Mouse (Mus musculus): ENCODE results near the gene Olfr1370. TPM values are rescaled to one million over a fixed set of nuclear protein-coding genes. Genes with fewer than 3 reads are reported as not detected.
A peak's percentile ranks its signal among the peaks of the same experiment; 100 is the strongest.

Gene Olfr1370
- polyA plus RNA-seq, 1 experiment from 2014 or later = not detected

DNA sequence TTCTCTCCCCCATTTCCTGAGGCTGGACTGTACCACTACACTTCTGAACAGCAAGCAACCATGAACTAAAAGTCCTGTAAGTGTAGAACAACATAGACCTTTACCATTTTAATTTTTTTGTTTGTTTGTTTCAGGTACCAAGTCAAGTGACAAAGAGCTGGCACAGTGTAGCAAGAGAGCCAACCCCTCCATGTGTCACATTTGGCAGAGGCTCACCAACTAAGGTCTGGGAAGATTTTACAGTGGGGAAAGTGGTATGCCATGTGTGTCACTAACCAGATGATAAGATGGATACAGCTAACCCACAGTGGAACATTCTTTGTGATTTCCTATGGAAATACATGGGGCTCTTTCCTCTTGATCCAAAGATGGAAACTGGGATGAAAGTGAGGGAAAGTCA lies 38.8 kb downstream of the Olfr1370 start:
- Histone ChIP-seq H3K4me1 (ENCODE audit: control insufficient read depth, insufficient read depth, low read length) (no peaks in the 10 kb centered on the region), H3K27ac (ENCODE audit: low read length) (no peak overlapping the region), H3K4me2 (ENCODE audit: low read length) (no peak overlapping the region), H3K27me3 (ENCODE audit: control insufficient read depth, insufficient read depth, low read depth, low read length) (no peaks in the 10 kb centered on the region), H3K36me3 (ENCODE audit: control insufficient read depth, insufficient read depth, low read length) (no peaks in the 10 kb centered on the region), H3K9ac (ENCODE audit: low read depth, low read length) (no peak overlapping the region), H3K9me3 (replicated peaks; ENCODE audit: control insufficient read depth, low read length, poor library complexity, severe bottlenecking) (no peaks in the 10 kb centered on the region), H3K4me3 (ENCODE audit: low read depth, low read length) (no peak overlapping the region)
- ATAC-seq = no peak

GRCm38 (mm10) chr13:21035011-21035410 lies 39.7 kb downstream of the Olfr1370 start:
- Histone ChIP-seq H3K27ac (ENCODE audit: low read length) (no peak overlapping the region), H3K9me3 (replicated peaks; ENCODE audit: control insufficient read depth, low read length, poor library complexity, severe bottlenecking) (no peaks in the 10 kb centered on the region), H3K9ac (ENCODE audit: low read depth, low read length) (no peak overlapping the region), H3K4me1 (ENCODE audit: control insufficient read depth, insufficient read depth, low read length) (no peaks in the 10 kb centered on the region), H3K27me3 (ENCODE audit: control insufficient read depth, insufficient read depth, low read depth, low read length) (no peaks in the 10 kb centered on the region), H3K4me3 (ENCODE audit: low read depth, low read length) (no peak overlapping the region), H3K36me3 (ENCODE audit: control insufficient read depth, insufficient read depth, low read length) (no peaks in the 10 kb centered on the region), H3K4me2 (ENCODE audit: low read length) (no peak overlapping the region)
- ATAC-seq = peak; percentile 67
- WGBS = 79% methylated on average over 3 of the region's 3 CpGs

- Histone ChIP-seq H3K27ac (ENCODE audit: low read length) (no peak overlapping the region), H3K4me2 (ENCODE audit: low read length) (no peak overlapping the region), H3K4me3 (ENCODE audit: low read depth, low read length) (no peak overlapping the region), H3K9me3 (replicated peaks; ENCODE audit: control insufficient read depth, low read length, poor library complexity, severe bottlenecking) (no peaks in the 10 kb centered on the region), H3K36me3 (ENCODE audit: control insufficient read depth, insufficient read depth, low read length) (no peaks in the 10 kb centered on the region), H3K27me3 (ENCODE audit: control insufficient read depth, insufficient read depth, low read depth, low read length) (no peaks in the 10 kb centered on the region), H3K4me1 (ENCODE audit: control insufficient read depth, insufficient read depth, low read length) (no peaks in the 10 kb centered on the region), H3K9ac (ENCODE audit: low read depth, low read length) (no peak overlapping the region)
- ATAC-seq = peak; percentile 71; the same call in 1 of the 2 replicates
- WGBS = 53% methylated on average over 3 of the region's 3 CpGs
Measured at GRCm38 (mm10) chr13:21033176-21033575, 41.6 kb downstream of the Olfr1370 start.

DNA sequence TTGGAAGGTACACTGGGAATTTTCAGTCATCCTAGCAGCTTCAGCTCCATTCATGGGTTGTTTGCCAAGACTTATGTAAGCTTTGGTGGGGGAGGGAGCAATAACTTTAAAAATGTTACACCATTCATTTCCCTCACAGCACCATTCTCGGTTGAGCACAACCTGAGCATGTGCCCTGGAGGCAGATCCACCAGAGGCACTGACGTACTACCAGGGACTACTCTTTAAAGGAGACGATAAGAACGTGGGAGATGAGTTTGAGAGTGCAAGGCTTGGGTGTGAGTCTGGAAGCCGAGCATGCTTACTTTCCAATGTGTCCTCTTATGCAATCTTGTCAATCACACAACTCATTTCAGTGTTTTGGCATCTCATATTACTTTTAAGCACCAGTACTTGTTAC lies 49.9 kb downstream of the Olfr1370 start:
- H3K27ac ChIP-seq (ENCODE audit: low read length) = no peak overlapping the region
- no peak overlapping the region for H3K4me3 ChIP-seq (ENCODE audit: low read depth, low read length)
- no peaks in the 10 kb centered on the region for H3K9me3 ChIP-seq (replicated peaks; ENCODE audit: control insufficient read depth, low read length, poor library complexity, severe bottlenecking)
- H3K9ac ChIP-seq (ENCODE audit: low read depth, low read length) = no peak overlapping the region
- H3K27me3 ChIP-seq (ENCODE audit: control insufficient read depth, insufficient read depth, low read depth, low read length) = no peaks in the 10 kb centered on the region
- ATAC-seq = no peak
- H3K4me1 ChIP-seq (ENCODE audit: control insufficient read depth, insufficient read depth, low read length) = no peaks in the 10 kb centered on the region
- H3K36me3 ChIP-seq (ENCODE audit: control insufficient read depth, insufficient read depth, low read length) = no peaks in the 10 kb centered on the region
- H3K4me2 ChIP-seq (ENCODE audit: low read length) = no peak overlapping the region
- 84% methylated on average over 5 of the region's 5 CpGs for WGBS

Other genes starting within 250 kb of the Olfr1370 start
- gene Olfr1369-ps1, start 36.5 kb upstream of the Olfr1370 start, polyA plus RNA-seq (2015; fragmentation: Nextera tagmentation; extraction: Ambion mirVana) = 0.05 TPM in 1 of 2 replicates, not detected in the other
- not detected in 2 replicates for gene Olfr263, start 54.7 kb upstream of the Olfr1370 start, polyA plus RNA-seq (2015; fragmentation: Nextera tagmentation; extraction: Ambion mirVana)
- not detected in 2 replicates for gene Olfr1368, start 70.9 kb upstream of the Olfr1370 start, polyA plus RNA-seq (2015; fragmentation: Nextera tagmentation; extraction: Ambion mirVana)
- gene Trim27, start 104.5 kb upstream of the Olfr1370 start, polyA plus RNA-seq (2015; fragmentation: Nextera tagmentation; extraction: Ambion mirVana) = 70.6 and 73.6 TPM in 2 replicates
- not detected in 2 replicates for gene Gpx5, start 217.8 kb upstream of the Olfr1370 start, polyA plus RNA-seq (2015; fragmentation: Nextera tagmentation; extraction: Ambion mirVana)
- 0.54 TPM in 1 of 2 replicates, not detected in the other for gene Gpx6, start 237.2 kb upstream of the Olfr1370 start, polyA plus RNA-seq (2015; fragmentation: Nextera tagmentation; extraction: Ambion mirVana)